Mouse (Mus musculus) T-helper 1 cell (primary cell): ENCODE measurements at regions not wholly inside any gene's neighbourhood (a gene's known extent, or its start where the extent isn't known, plus 50 kb on each side); places are given as distances from the start of the nearest gene placed in this dataset.

Experiments
- in situ Hi-C: fragments of 300-600 bp; cut with MboI, MseI; formaldehyde crosslinking; loops from one replicate; pipeline ENCODE4 v1.15.1; 2025; ENCODE audit warnings: high pct_unique_total_duplicates

- in situ Hi-C loops: no loop called here
Measured at GRCm38 (mm10) chr13:83984651-83985331, 237.3 kb upstream of the Tmem161b start.

- in situ Hi-C loops: no loop called here
Measured at GRCm38 (mm10) chr13:83987746-83988423, 234.2 kb upstream of the Tmem161b start.

- in situ Hi-C loops: no loop called here
Measured at GRCm38 (mm10) chr13:83988517-83988916, 233.6 kb upstream of the Tmem161b start.

- in situ Hi-C loops: no loop called here
Measured at GRCm38 (mm10) chr13:83997599-83998369, 224.3 kb upstream of the Tmem161b start.

- in situ Hi-C loops: no loop called here
Measured at GRCm38 (mm10) chr13:84021771-84022170, 200.3 kb upstream of the Tmem161b start.

GRCm38 (mm10) chr13:84023021-84023420, 199.1 kb upstream of the Tmem161b start:
- in situ Hi-C loops: no loop called here

GRCm38 (mm10) chr13:84023637-84024036, 198.5 kb upstream of the Tmem161b start:
- in situ Hi-C loops: no loop called here

GRCm38 (mm10) chr13:84025348-84025747, 196.7 kb upstream of the Tmem161b start:
- in situ Hi-C loops: no loop called here

GRCm38 (mm10) chr13:84047736-84048135, 174.4 kb upstream of the Tmem161b start:
- in situ Hi-C loops: no loop called here

GRCm38 (mm10) chr13:84052221-84052620, 169.9 kb upstream of the Tmem161b start:
- in situ Hi-C loops: no loop called here

GRCm38 (mm10) chr13:84054956-84055355, 167.1 kb upstream of the Tmem161b start:
- in situ Hi-C loops: no loop called here

- in situ Hi-C loops: no loop called here
Measured at GRCm38 (mm10) chr13:84055576-84055975, 166.5 kb upstream of the Tmem161b start.

GRCm38 (mm10) chr13:84056451-84056850, 165.6 kb upstream of the Tmem161b start:
- in situ Hi-C loops: no loop called here

GRCm38 (mm10) chr13:84056998-84057397, 165.1 kb upstream of the Tmem161b start:
- in situ Hi-C loops: no loop called here

- in situ Hi-C loops: no loop called here
Measured at GRCm38 (mm10) chr13:84057456-84057855, 164.6 kb upstream of the Tmem161b start.

- in situ Hi-C loops: no loop called here
Measured at GRCm38 (mm10) chr13:84058251-84058650, 163.8 kb upstream of the Tmem161b start.

GRCm38 (mm10) chr13:84059031-84059651, 163.0 kb upstream of the Tmem161b start:
- in situ Hi-C loops: no loop called here

- in situ Hi-C loops: no loop called here
Measured at GRCm38 (mm10) chr13:84059661-84060452, 162.2 kb upstream of the Tmem161b start.

GRCm38 (mm10) chr13:84060453-84060834, 161.7 kb upstream of the Tmem161b start:
- in situ Hi-C loops: no loop called here

GRCm38 (mm10) chr13:84060906-84061305, 161.2 kb upstream of the Tmem161b start:
- in situ Hi-C loops: no loop called here

- in situ Hi-C loops: no loop called here
Measured at GRCm38 (mm10) chr13:84061820-84062480, 160.1 kb upstream of the Tmem161b start.
